Mouse (Mus musculus): ENCODE results near the gene Gpr33.

Gpr33 gene

DNA sequence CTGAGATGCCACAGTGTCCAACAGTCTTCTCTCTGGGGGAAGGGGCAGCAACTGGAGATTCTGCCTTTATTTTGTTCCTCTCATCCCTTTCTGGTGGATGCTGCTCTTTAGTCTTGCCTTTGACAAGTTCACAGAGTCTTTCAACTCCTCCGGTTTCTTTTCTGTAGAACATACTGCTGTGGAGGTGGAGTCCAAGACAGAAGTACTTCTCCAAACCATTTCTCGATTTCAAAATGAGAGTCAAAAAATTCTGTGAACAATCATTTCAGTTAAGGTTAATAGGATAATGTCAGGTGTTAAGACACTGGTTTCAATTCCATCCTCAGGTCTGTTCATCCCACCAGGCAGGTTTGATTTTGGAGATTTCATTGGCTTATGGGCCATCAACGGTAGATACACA is at the start of gene Gpr33:
TSS of gene Gpr33 (minus strand) at position 101 of the 400 bp plus-strand sequence.
- no peak for DNase-seq

DNA sequence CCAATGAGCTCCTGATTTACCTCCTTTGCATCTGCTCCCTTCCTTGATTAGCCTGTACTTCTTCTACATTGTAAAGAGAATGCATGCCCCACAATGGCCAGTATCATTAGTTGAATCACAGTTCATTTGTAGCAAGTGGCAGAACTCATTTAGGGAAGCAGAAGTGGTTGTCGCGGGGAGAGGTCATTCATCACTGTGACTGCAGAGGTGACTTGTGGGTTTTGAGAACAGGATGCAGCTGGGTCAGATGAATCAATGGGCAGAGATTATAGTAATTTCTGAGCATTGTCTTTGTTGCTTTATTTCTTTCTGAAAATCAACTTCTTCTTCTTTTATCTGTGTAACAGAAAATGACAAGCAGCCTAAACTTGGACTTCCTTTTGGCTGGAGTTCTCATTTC is 21.5 kb upstream of the Gpr33 start:
- DNase-seq = peak; percentile 4

DNA sequence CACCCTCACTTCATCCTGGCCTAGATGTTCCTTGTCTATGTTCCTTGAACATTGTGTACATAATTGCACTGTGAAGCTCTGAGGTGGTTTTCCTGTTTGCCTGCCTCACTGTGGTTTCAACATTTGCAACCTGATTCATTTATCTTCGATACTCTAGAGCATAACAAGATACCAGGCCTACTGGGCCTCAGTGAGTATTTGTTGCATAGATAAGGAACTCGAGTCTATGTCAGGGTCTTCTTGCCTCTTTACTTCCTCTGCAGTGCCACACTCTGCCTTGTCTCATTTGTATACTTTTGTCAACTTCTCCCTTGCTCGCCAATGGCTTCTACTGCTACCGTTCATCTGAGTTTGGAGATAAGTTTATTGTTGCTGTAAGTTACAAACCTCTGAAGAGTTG is 18.5 kb upstream of the Gpr33 start:
- no peak for DNase-seq

DNA sequence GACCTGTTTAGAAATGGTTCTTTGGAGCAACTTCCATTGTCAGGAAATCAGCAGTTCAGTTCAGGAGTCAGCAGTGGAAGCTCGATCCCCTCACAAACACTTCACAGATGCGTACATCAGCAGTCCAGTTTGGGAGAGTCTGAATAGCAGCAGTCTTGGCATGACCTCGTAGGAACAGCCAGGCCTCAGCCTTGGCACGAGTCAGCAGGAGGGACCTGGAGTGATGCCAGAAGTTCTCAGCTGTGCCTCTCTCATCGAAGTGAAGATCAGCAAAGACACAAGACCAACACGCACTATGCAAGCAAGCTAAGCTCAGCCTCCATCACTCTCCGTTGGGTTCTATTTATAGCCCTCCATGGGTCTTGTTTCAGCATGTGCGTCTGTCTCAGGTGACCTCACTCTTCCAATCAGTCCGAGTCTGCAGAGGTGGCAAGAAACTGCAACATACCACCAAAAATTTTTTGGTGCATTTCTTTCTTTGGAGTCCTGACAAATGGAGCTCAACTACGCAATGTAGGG is 15.0 kb upstream of the Gpr33 start:
- DNase-seq = peak; percentile 13

DNA sequence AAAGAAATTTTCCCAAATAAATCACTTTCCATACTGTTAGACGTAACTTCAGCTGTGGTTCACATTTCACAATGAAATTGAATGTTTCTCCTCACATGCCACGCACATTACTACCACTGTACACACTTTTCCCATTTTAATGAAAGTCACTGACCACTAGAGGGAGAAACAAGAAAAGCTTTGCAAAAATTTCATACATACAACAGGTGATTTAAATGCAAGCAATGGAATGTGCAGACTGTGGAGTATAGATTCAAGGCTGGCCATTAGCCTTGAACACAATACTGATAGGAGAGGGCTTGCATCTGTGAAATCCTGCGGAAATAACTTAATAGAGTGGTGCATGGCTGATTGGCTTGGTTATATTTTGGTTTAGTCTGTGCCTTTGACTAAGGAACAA is 10.5 kb upstream of the Gpr33 start:
- DNase-seq = no peak

DNA sequence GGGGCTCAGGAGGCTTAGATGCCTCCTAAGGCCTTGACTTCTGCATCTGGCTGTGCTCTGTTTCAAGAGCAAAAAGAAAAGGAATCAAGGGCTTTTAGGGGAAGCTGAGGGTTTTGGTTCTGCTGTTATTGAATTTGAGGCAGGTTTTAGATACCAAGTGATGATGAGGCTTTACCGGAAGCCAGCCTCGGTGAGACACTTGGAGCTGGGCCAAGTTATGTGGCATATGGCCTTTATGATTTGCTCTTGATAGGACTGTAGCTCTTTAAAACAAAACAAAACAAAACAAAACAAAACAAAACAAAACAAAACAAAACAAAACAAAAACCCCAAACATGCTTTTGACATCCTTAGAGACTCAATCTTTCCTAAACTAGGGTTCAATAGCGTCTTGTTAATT is 7.1 kb upstream of the Gpr33 start:
- DNase-seq = no peak

DNA sequence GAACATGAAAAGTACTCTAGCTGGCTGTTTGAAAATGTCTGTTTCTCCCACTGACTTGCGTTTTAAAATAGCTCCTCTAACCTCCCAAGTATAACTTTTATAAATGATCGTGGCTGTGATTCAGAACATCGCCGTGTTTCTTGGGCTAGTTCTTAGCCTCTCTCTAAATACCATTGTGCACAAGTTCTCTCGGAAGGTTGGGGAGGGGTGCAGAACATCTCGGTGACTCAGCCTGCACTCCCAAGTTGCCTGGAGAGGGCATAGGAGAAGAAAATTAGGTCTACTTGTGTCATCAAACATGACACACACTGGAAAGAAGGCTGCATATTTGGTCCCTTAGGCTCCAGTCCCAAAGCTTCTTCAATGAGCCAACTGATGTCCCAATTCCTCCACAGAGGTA is 4.4 kb upstream of the Gpr33 start:
- DNase-seq = no peak

DNA sequence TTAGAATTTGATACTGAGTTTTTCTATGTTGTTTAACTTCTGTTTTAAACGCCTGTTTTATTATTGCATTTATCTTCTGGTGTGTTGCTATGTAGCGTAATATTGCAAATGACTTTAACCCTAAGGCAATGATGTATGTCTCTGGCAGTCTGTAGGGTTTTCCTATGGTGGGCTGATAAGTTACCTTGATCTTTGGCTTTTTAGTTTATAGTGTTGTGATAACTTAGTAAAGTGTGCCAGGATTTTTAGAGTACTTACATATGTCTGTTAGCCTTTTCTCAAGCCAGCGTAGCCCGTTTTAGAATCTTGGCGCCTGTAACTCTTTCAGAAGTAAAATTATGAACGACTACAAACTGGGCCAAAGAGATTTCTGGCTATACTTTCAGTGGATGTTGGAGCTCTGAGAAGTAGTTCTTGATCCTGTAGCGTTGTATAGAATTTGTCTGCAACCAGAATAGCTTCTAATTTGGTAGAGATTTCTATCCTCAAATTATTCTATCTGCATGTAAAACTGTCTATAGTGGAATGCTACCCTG is 13.3 kb downstream of the Gpr33 start:
- no peak for DNase-seq

DNA sequence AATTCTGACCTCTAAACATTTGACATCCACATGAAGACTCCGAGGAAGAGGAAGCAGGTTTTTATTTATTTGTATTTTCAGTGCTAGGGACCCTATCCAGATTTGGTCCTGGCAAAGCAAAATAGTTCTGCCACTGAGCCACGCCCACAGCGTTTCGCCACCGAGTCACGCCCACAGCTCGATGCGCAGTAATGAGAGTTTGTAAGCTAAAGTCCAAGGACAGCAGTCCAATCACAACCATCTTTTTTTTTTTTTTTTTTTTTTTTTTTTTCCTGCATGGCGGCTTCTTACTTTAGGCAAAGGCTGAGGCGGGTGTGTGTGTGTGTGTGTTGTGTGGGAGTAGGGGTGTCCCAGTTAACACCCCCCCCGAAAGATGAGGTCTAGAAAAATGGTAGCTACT is 13.8 kb downstream of the Gpr33 start:
- DNase-seq = no peak

DNA sequence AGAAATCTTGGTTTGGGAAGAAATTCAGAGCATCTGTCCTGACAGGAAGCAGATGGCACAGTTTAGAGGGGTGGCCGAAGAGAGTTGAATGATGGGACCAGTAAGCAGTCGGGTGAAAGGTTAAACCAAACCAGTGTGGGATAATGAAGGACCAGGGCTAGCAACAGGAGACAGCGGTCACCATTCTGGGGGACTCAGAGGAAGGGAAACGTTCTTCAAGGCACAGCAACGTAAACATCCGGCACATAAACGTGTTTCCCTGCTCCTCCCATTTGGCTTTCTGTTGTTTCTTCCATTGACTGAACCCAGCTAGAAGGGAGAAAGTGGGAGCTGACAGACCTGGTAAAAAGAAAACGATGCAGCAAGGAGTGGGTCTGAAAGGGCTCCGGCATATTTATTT is 14.6 kb downstream of the Gpr33 start:
- DNase-seq = no peak

DNA sequence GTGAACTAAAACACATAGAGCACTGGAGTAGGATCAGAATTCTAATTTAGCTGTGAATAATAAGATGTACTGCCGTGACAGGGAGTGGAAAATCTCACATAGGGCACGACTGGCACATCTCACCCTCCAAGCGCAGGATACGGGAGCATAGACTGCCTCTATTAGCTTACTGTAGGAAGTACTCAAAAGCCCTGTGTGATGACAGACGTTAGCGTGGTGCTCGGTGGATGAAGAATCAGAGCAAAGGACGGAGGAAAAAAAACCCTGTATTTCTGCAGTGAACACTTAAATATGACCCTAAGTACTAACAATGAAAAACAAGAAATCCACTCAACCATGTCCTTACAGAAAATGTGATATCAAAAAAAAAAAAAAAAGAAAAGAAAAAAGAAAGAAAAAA is 15.7 kb downstream of the Gpr33 start:
- DNase-seq = no peak

DNA sequence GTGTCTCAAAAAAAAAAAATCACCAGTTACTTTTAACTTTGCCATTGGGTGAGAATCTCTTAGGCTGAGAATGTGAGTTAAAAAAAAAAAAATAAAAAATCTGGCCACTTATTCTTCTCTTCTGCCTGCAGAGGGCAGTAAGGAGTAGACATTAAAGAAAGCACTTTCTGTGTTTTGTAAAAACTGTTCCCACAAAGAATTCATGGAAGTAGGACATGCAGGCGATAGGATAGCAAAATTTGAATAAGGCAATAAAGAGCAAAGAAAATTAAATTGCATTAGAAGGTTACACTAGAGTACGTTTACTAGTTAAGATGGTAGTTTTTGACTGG is 17.3 kb downstream of the Gpr33 start:
- DNase-seq = peak; percentile 17

DNA sequence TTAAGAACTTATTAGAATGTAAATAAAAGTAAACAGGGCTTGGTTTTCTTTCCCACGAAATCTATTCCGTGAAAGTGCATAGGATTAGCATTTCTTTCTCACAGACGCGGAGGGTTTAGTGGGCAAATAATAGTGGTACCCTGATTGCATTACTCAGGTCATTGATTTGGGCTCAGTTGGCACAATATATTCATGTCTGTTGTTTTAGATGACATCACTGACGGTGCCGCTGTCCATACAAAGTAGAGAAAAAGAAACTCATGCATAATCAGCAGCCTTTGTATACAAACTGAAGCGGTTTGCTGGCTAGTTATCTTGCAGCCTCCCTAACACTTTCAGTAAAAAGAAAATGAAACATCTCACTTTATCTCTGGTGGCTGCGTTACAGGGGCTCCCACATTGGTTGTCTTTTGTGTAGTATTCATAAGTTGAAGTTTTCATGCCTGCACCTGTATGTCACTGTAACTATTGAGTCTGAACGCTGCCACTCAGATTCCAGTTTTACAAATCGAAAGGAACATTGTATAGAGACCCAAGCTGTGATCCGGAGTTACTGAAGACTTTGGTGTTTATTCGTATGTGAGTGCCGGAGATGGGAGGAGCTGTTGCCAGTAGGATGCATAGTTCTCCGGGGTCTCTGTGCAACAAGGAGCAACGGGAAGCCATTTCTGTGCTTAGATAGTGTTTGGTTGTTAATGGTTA is 17.8 kb downstream of the Gpr33 start:
- no peak for DNase-seq

DNA sequence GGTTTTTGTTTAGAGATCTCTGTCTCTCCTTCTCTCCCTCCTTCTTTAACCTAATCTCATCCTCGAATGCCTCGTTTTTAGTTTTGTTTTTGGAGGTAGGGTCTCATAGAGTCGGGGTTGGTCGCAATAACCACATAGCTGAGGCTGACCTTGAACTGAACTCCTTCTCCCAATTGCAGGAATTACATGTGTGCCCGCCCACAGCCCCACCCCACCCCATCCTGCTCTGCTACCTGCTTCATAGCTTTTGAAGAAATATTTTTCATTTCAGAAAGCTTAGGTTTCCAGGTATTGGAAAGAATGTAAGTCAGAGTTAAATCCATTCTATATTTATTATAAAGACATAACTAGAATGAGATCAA is 21.2 kb downstream of the Gpr33 start:
- DNase-seq = no peak

DNA sequence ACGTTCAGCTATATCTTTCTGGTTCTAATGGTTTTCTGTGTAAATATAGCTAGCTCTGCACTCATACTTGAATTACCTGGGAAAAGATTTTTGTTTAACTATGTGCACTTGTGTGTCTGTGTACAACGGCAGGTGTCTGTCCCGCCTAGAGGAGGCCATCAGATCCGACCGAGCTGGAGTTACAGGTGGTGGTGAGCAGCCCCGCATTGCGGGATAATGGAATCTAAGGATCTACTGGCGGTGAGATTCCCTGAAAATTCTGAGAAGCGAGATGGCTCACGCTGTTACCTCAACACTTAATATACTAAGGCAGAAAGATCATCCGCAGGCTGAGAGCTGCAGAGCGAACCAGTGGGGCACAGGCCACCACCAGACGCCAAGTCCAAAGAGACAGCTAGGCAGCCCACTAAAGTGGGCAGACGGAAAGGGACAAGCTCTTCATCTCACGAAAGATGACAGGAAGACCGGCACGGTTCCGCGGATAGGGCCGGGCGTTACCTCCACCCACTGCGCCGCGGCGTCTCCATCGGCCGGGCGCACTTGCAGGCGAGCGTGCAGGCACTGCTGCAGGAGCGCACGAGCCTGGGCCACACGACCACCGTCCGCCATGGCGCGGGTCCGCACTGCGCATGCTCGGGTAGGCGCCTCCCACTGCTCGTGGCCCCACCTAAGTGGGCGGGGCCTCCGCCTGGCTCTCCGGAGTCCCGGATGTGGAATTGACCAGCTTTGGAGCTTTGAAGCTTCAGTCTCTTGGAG is 21.8 kb downstream of the Gpr33 start, which contains the start of gene Dtd2:
TSS of gene Dtd2 (minus strand) at position 625 of the 756 bp plus-strand sequence.
- DNase-seq = peak; percentile 95

DNA sequence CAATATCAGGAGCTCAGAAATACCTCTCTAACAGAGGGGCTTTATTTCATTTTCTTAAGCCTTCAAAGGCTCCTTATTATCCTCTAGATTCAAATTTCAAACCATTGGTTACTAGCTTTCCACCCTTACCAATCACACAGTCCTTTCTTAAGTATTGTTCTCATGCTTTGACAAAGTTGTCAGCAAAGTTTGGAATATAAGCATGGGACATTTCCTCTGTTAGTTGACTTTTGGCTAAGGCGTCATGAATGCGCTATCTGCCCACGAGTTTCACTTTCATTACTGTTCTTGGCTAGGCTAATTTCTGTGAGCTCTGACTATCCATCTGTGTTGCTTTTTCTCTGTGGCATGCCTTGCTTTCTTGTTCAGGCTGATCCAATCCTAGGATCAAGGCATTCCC is 25.1 kb downstream of the Gpr33 start:
- DNase-seq = no peak

DNA sequence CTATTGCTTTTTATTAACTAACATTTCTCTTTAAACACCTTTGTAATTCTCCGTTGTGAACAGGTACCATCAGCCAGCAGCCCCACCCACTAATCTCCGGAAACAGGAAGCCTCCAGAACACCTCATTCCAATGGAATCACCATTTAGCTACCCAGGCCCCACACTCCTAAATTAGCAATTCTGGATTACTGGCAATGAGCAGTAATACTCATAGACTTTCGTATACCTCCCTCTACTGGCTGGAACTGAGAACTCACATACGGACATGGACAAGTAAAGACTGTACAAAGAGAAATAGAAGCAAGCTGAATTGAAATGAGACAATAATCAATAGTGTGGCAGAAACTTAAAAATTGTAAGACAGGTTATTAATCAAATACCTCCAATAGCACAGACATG is 26.3 kb downstream of the Gpr33 start:
- peak; percentile 81 for DNase-seq

DNA sequence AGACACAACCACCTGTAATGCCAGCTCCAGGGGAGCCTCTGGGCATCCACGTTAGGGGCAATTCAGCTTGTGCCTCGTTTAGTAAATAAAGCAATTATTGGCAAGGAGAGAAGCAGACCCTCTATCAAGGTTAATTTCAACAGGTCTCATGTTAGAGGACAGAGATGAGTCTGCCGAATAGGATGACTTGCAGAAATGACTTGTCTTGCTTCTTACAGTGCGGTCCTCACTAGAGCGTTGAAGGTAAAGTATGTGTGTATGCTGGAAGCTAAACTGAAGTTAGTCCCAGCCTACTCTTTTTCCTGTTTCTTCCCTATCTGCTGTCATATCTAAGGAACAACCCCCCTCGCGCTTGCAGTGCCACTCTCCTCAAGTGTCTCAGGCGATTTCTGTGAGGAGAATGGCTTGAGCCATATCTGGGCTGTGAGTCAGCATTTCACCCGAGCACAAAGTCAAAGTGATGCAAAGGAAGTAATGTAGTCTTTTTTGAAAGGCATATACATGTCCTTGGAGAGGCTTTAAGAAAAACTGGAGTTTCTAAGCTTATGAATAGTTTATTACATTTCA is 29.4 kb downstream of the Gpr33 start:
- no peak for DNase-seq

DNA sequence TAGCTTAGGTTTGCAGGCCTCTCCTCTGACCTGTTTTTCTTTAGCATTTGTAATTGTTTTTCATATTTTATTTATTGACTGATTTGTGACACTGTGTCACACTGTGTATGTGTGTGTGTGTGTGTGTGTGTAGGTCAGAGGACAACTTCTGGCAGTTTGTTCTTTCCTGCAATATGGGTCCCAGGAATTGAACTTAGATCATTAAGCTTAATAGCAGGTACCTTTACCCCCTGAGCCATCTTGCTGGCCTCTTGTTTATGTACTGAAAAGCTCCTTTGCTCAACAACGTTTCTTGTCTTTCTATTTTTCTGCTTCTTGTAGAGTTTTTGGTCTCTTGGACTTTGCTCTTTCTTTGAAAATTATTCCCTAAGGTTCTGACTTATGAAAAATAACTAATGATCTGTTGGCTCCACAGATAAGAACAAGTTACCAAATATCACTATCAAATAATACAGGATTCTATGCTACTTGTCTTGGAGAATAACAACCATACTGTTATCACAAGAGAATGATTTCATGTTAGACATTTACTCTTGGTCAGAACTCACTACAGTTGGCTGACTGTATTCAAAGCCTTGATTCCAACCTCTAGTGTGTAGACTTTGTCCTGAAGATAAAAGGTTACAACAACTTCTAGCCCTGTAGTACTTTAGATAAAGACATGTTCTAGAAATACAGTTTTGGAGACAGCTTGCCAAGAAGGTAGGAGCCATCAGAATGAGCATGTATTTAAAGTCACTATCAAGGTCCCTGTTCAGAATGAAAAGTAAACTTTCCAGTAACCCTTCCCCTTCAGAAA is 31.9 kb downstream of the Gpr33 start:
- DNase-seq = no peak

DNA sequence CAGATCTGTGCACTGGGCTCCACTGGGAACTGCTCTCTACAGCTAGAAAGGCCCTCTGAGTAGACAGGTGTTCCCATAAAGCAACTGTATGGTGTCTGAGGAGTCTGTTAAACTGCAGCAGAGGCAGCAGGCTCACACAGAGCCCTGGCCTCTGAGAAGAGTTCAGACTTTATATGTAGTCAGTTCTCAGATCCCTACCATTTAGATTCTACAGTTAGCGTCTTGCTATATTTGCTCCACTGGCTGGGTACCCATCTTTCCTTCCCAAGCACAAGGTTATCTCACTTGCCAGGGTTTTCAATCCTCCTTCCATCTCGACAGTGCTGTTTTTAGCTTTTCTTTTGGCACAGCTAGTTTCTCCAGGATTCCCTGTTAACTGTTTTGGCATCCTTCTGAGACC is 37.2 kb downstream of the Gpr33 start:
- DNase-seq = no peak

DNA sequence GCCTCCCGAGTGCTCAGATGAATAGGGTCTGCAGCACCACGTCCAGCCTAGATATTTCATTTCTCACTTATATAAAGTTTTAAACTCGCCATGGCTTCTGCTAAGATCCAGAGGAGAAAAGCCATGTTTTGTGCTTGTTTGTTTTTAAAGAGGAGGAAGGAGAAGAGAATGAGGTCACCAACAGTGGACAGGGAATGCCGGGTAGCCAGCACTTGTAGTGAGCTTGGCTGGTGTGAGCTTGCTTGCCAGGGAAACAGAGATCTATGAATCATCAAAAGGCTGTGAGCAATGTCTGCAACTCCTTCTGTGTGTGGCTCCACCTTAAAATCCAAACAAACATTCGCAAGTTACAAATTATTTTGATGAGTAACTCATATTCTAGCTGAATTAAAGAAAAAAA is 39.3 kb downstream of the Gpr33 start:
- no peak for DNase-seq

DNA sequence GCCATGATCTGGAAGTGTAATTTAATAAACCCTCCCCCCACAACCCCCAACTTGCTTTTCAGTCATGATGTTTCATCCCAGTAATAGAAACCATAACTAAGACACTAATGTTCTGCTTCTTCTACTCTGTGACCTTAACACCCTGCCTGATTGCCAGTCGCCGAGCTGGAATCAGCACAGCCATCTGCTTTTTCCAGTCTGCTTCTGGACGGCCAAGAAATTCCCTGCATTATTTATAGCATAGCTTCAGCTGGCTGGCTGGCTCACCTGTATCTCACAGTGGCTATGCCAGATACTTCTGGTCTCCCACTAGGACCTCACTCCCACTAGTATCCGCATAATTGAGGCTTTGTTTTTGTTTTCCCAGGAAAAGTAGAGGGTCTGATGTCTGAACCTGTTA is 42.0 kb downstream of the Gpr33 start:
- DNase-seq = no peak

DNA sequence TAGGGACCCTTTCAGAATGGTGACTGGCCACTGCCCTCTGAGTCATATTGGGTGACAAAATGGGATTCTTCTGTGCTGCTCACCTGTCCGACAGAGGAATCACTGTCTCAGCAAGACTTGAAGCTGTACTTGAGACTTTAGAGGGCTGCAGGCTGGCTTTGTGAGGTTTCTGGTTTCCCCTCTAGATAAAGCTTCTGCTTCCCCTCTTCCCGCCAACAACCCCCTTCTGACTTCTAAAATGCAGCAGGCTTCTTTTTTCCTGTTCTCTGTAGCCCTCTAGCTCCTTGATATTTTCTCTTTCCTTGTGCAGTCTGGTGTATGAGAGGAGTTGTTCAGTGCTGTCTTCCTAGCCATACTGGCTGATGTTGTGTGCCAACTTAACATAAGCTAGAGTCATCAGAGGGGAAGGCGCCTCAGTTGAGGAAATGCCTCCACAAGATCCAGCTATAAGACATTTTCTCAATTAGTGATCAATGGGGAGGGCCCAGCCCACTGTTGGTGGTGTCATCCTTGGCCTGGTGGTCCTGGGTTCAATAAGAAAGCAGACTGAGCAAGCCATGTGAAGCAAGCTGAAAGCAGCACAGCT is 42.6 kb downstream of the Gpr33 start:
- no peak for DNase-seq
